Mouse (Mus musculus) hindbrain, embryonic 11.5 days (tissue): ENCODE measurements around the gene Ccdc162. TPM values are rescaled to one million over a fixed set of nuclear protein-coding genes. Genes with fewer than 3 reads are reported as not detected.
"Not testable (repeated sequence)": the region's sequence is repeated elsewhere in the genome, so short reads cannot be mapped to it uniquely, and the experiment has no call there.

Experiments
- ATAC-seq: fragments of 200-750 bp; cut with Nextera tagmentation; 2 replicates; pipeline ENCODE4 v1.8.0; 2017; ENCODE audit warnings: mild to moderate bottlenecking, moderate TSS enrichment, moderate library complexity; ENCODE audit not compliant: low FRiP score
- DNase-seq: peaks from one replicate; pipeline ENCODE4 v3.0.0-alpha.2; 2015; ENCODE audit warnings: low spot score
- H3K27ac ChIP-seq: fragments of 300-500 bp; sonication (generic); 2 replicates; pipeline ENCODE4 v1.5.1; 2014; ENCODE audit warnings: mild to moderate bottlenecking, low read depth, low read length
- H3K27me3 ChIP-seq: fragments of 300-500 bp; sonication (generic); 2 replicates; pipeline ENCODE4 v1.6.1; 2014; ENCODE audit warnings: mild to moderate bottlenecking, low read length, moderate library complexity, mixed read lengths; ENCODE audit not compliant: control insufficient read depth, insufficient read depth
- H3K36me3 ChIP-seq: fragments of 300-500 bp; sonication (generic); 2 replicates; pipeline ENCODE4 v1.6.1; 2014; ENCODE audit warnings: mild to moderate bottlenecking, low read length, moderate library complexity, mixed read lengths; ENCODE audit not compliant: control insufficient read depth, insufficient read depth
- H3K4me1 ChIP-seq: fragments of 300-500 bp; sonication (generic); replicated peaks from 2 replicates; pipeline ENCODE4 v1.6.1; 2014; ENCODE audit warnings: low read length, mixed read lengths; ENCODE audit not compliant: control insufficient read depth, insufficient read depth
- H3K4me2 ChIP-seq: fragments of 300-500 bp; sonication (generic); replicated peaks from 2 replicates; pipeline ENCODE4 v1.6.1; 2014; ENCODE audit warnings: mild to moderate bottlenecking, low read depth, low read length
- H3K4me3 ChIP-seq: fragments of 300-500 bp; sonication (generic); 2 replicates; pipeline ENCODE4 v1.5.1; 2014; ENCODE audit warnings: low read depth, low read length
- H3K9ac ChIP-seq: fragments of 300-500 bp; sonication (generic); 2 replicates; pipeline ENCODE4 v1.6.1; 2014; ENCODE audit warnings: low read depth, low read length
- H3K9me3 ChIP-seq: fragments of 300-500 bp; sonication (generic); 2 replicates; pipeline ENCODE4 v1.6.1; 2016; ENCODE audit warnings: low read length; ENCODE audit not compliant: control insufficient read depth
- WGBS: fragments of 180-500 bp; shearing (Covaris S2); extraction: QIAGEN DNeasy Blood & Tissue Kit; methylation state at CpG from one replicate; pipeline ENCODE4 v1.1.7; 2014; 5-methylcytosine and 5-hydroxymethylcytosine counted together
- polyA plus RNA-seq: library from polyadenylated mRNA; unstranded; fragments of >200 nt; fragmentation: Nextera tagmentation; extraction: Ambion mirVana; gene quantifications from 2 replicates; pipeline ENCODE4 v1.2.1, GENCODE M21; 2014

Gene Ccdc162
- polyA plus RNA-seq, 1 experiment from 2014 or later = 0.74 TPM

DNA sequence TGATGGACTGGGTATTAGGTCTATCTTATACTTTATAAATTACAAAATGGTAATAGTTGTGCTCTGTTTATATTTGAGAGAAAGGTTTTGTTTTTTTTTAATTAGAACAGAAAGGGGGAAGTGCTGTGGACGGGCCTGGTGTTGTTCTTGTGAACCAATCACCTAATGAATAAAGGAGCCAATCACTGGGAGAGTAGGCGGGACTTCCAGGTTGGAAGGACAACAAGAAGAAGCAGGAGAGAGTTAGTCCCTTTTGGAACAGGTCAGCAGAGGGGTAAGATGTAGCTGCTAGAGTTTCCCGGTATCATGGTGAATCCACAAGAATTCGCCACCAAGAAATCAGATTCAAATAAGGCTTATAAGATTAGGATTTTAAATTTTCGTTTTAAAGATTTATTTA, 46.2 kb downstream of the Ccdc162 start:
- H3K4me3 ChIP-seq = no peak overlapping the region
- ATAC-seq (no peak), DNase-seq (no peak)
- WGBS = 85% methylated on average over 5 of the region's 5 CpGs
- H3K4me2 ChIP-seq = no peak overlapping the region
- no peaks in the 10 kb centered on the region for H3K9me3 ChIP-seq
- H3K4me1 ChIP-seq = no peaks in the 10 kb centered on the region
- H3K36me3 ChIP-seq = no peaks in the 10 kb centered on the region
- H3K27me3 ChIP-seq = no peaks in the 10 kb centered on the region
- no peak overlapping the region for H3K27ac ChIP-seq
- H3K9ac ChIP-seq = no peak overlapping the region

DNA sequence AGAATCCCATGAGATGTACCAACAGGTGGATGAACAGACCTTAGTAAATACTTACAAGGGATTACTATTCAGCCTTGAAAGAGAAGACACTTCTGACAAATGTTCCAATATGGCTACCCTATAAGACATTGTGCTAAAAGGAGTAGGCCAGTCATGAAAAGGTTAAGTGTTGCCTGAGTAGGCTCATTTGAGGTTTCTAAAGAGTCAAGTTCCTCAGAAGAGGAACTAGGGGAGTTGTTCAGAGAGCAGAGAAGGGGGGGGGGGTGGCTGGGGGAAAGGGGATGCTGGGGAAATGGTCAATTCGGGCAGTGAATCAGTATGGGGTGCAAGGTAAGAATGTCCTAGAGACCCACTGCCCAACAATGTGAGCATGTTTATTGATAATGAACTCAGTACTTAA, 50.9 kb downstream of the Ccdc162 start:
- Histone ChIP-seq H3K4me3 (no peak overlapping the region), H3K27me3 (no peaks in the 10 kb centered on the region), H3K4me1 (no peaks in the 10 kb centered on the region), H3K27ac (no peak overlapping the region), H3K36me3 (no peaks in the 10 kb centered on the region), H3K9me3 (no peaks in the 10 kb centered on the region), H3K9ac (no peak overlapping the region), H3K4me2 (no peak overlapping the region)
- DNase-seq (no peak), ATAC-seq (no peak)
- 83% methylated on average over 1 of the region's 1 CpGs for WGBS

DNA sequence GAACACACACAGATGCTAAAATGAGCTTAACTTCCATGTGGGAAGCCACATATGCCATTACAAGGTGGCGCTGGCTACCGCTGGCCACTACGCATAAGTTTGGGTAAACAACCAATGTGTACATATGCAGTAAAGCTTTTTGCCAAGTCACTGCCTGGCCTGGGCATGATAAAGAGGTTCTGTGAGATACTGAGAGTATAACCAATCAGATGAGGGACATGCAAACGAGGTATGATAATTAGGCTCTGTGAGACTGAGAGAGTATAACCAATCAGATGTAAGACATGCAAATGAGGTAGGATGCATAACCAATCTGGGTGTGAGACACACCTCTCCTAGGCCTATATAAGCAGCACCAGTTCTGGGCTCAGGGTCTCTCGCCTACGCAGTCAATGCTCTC, 56.8 kb downstream of the Ccdc162 start:
- not testable (repeated sequence) for H3K36me3 ChIP-seq, H3K4me1 ChIP-seq, H3K9ac ChIP-seq, DNase-seq, H3K4me2 ChIP-seq, H3K27me3 ChIP-seq, H3K27ac ChIP-seq, ATAC-seq, H3K9me3 ChIP-seq, H3K4me3 ChIP-seq
- 95% methylated on average over 6 of the region's 6 CpGs for WGBS

DNA sequence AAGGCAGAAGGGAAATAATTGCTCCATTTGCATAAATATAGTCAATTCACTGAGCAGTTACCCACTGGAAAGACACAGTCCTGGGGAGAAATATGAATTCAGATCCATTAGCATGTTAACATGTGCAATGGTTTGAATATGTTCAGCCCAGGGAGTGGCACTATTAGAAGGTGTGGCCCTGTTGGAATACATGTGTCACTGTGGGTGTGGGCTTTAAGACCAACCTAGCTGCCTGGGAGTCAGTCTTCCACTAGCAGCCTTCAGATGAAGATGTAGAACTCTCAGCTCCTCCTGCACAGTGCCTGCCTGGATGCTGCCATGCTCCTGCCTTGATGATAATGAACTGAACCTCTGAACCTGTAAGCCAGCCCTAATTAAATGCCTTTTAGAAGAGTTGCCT, 60.8 kb downstream of the Ccdc162 start:
- H3K4me3 ChIP-seq, DNase-seq, H3K4me2 ChIP-seq, H3K27ac ChIP-seq, H3K9me3 ChIP-seq, H3K27me3 ChIP-seq, ATAC-seq, H3K36me3 ChIP-seq, H3K9ac ChIP-seq, H3K4me1 ChIP-seq: not testable (repeated sequence)

DNA sequence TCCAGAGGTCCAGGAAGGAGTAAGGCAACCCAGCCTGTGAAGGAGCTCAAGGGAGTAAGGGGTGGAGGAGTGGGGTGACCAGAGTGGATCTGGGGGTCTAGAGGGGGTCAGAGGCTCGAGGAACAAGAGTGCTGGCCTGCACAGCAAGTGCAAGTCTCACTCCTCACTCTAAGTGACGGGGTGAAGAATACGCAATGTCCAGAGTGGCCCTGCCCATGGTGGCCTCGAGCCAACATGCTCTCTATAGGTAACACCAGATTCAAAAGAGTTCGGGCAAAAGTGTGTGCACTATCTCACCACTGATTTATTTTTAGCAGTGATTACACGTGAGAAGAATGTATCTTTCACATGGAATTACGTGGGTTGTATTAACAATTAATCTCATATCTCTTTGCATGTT, 63.4 kb downstream of the Ccdc162 start:
- Histone ChIP-seq H3K4me2 (no peak overlapping the region), H3K4me1 (no peaks in the 10 kb centered on the region), H3K27me3 (no peaks in the 10 kb centered on the region), H3K9ac (no peak overlapping the region), H3K4me3 (no peak overlapping the region), H3K36me3 (no peaks in the 10 kb centered on the region), H3K27ac (no peak overlapping the region), H3K9me3 (no peaks in the 10 kb centered on the region)
- WGBS = 90% methylated on average over 7 of the region's 7 CpGs
- ATAC-seq (no peak), DNase-seq (no peak)

DNA sequence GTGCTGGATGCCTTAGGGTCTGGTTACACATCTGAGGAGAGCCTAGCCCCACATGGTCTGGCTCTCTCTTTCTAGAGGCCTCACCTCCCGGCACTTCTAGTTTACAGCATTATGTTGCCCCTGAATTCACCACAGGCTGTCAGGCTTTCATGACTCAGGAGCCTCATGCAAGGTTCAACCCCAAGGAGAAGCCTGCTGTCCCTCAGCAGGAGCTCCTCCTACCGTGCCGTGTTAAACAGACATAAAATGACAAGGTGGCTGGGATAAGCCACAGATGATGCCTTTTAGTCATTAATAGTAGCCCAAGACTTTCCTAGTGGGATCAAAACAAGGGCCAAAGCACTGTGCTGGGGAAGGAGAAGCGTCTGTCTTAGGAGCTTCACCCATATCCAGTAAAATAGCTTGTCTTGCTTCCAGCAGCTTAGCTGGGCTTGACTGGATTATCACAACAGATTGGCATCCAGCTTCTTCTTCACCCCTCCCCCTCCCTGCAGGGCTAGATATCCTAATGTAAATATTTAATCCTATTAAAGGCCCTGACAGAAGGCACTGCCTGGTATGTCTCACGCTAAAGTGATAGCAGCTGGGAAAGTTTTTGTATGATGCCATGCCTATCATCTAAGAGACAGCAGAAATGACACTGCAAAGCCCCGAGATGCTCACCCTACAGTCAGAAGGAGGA, 64.2 kb downstream of the Ccdc162 start:
- no peaks in the 10 kb centered on the region for H3K36me3 ChIP-seq
- no peak overlapping the region for H3K27ac ChIP-seq
- no peak for ATAC-seq
- H3K4me1 ChIP-seq = no peaks in the 10 kb centered on the region
- H3K4me3 ChIP-seq = no peak overlapping the region
- H3K27me3 ChIP-seq = no peaks in the 10 kb centered on the region
- H3K9ac ChIP-seq = no peak overlapping the region
- H3K9me3 ChIP-seq = no peaks in the 10 kb centered on the region
- 41% methylated on average over 6 of the region's 6 CpGs for WGBS
- no peak overlapping the region for H3K4me2 ChIP-seq
- DNase-seq = no peak

DNA sequence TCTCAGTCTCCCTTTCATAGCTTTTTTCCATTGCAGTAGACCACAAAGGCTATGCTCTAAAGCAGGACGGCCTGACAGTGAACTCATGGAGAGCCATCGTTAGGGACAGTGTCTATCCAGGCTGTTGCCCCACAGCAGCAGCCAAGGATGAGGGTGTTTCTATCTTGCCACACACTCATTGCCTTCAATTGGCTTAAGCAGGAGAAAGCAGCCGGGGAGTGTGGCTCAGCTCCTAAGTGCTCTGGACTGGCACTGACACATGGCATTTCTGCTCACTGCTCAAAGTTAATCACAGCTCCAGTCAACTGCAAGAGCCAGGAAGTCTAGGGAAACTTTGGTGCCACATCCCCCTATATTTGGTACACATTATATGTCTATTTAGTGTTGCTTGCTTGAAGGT, 64.9 kb downstream of the Ccdc162 start:
- ATAC-seq (no peak), DNase-seq (no peak)
- H3K4me3 ChIP-seq = no peak overlapping the region
- 81% methylated on average over 3 of the region's 3 CpGs for WGBS
- no peak overlapping the region for H3K27ac ChIP-seq
- no peaks in the 10 kb centered on the region for H3K9me3 ChIP-seq
- no peak overlapping the region for H3K9ac ChIP-seq
- no peak overlapping the region for H3K4me2 ChIP-seq
- no peaks in the 10 kb centered on the region for H3K4me1 ChIP-seq
- no peaks in the 10 kb centered on the region for H3K27me3 ChIP-seq
- H3K36me3 ChIP-seq = no peaks in the 10 kb centered on the region

DNA sequence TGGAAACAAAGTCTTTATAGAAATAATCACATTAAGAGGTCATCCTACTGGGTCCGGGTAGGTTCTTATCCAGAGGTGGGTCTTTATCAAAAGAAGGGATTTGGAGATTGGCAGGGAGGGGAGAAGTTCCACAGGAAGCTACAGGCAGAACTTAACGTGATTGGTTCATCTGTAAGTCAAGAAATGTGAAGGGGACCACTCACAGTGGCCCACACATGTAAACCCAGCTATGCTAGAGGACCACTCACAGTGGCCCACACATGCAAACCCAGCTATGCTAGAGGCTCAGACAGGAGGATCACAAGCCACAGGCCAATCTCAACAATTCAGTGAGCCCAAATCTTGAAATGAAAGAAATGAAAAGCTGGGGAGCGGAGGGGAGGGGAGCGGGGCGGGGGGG, 67.2 kb downstream of the Ccdc162 start:
- Histone ChIP-seq H3K4me2 (no peak overlapping the region), H3K9ac (no peak overlapping the region), H3K27ac (no peak overlapping the region), H3K27me3 (no peaks in the 10 kb centered on the region), H3K4me3 (no peak overlapping the region), H3K9me3 (no peaks in the 10 kb centered on the region), H3K36me3 (no peaks in the 10 kb centered on the region), H3K4me1 (no peaks in the 10 kb centered on the region)
- ATAC-seq (no peak), DNase-seq (no peak)
- 86% methylated on average over 2 of the region's 5 CpGs for WGBS

DNA sequence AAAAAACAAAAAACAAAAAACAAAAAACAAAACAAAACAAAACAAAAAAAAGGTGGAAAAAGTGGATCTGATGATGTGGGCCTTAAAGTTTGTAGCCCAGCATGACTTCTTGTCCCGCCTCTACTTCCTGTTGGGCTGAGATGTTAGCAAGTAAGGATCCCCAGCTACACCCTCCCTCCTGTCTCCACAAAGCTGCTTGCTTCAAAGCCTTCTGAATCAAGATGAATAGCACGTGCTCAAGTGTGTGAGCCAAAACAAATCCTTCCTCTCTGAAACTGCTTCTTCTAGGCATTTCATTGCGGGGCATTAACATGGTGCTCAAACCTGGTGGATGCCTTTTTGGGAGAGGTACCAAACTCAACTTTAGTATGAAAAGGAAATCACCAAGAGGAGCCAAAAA, 77.7 kb downstream of the Ccdc162 start:
- H3K4me2 ChIP-seq = no peak overlapping the region
- no peak overlapping the region for H3K9ac ChIP-seq
- no peak overlapping the region for H3K27ac ChIP-seq
- no peak for ATAC-seq
- no peak for DNase-seq
- no peaks in the 10 kb centered on the region for H3K27me3 ChIP-seq
- no peak overlapping the region for H3K4me3 ChIP-seq
- WGBS = 74% methylated on average over 3 of the region's 3 CpGs
- no peaks in the 10 kb centered on the region for H3K36me3 ChIP-seq
- H3K4me1 ChIP-seq = no peaks in the 10 kb centered on the region
- no peaks in the 10 kb centered on the region for H3K9me3 ChIP-seq
